Mouse (Mus musculus): ENCODE results near the gene Ctsd.

GRCm38 (mm10) chr7:142396611-142397010 is 8.8 kb upstream of the Ctsd start:
- no peak for TF ChIP-seq ZNF384 (IDR thresholded peaks at IDR 0.05; ENCODE audit: low read depth, low read length)
- no peak for TF ChIP-seq CHD2 (IDR thresholded peaks at IDR 0.05; ENCODE audit: low read depth, low read length)
